In genomic region chr6:88926870-88927269, GRCm38 (mm10) we compare ENCODE assay signal across 8 mouse cellular contexts. TPM values are rescaled to one million over a fixed set of nuclear protein-coding genes. Genes with fewer than 3 reads are reported as not detected.
DNase-seq lines count a peak whose midpoint lies in the region; ATAC-seq lines count a peak whose summit lies in the region.

No protein-coding gene starts in this region.

- 50% methylated on average over 3 of the region's 3 CpGs for WGBS in kidney, embryonic 15.5 days
- WGBS in midbrain, embryonic 12.5 days: 48% methylated on average over 3 of the region's 3 CpGs

- DNase-seq in kidney, adult 11 months: peak; percentile 63
- DNase-seq in adrenal gland, adult 2 months: peak; percentile 83
- DNase-seq in layer of hippocampus, postnatal 10 days (ENCODE audit: low spot score in 2 of 2): no peak
- no peak for DNase-seq in testis, postnatal 10 days (ENCODE audit: low spot score)

- H3K4me1 ChIP-seq in kidney, embryonic 15.5 days: peaks cover 22% of the 10 kb centered on the region
- H3K4me1 ChIP-seq in midbrain, embryonic 12.5 days: peaks cover 71% of the 10 kb centered on the region

- no peak for ATAC-seq in kidney, embryonic 15.5 days (replicated peaks; ENCODE audit: low FRiP score)
- peak; percentile 76 to 90 for ATAC-seq in hematopoietic stem cell, adult 5-6 weeks (replicated peaks in 1 of 2; ENCODE audit: insufficient read depth in 1 of 2, low FRiP score in 2 of 2, low TSS enrichment in 1 of 2, low read depth in 1 of 2, poor library complexity in 2 of 2, severe bottlenecking in 2 of 2)
- no peak for ATAC-seq in midbrain, embryonic 12.5 days (ENCODE audit: low FRiP score, low read depth)
- no peak for ATAC-seq in erythroid progenitor cell, adult 5-6 weeks (replicated peaks; ENCODE audit: low FRiP score, poor library complexity, severe bottlenecking)

- H3K4me3 ChIP-seq in kidney, embryonic 15.5 days (replicated peaks): no peak overlapping the region
- no peak overlapping the region for H3K4me3 ChIP-seq in midbrain, embryonic 12.5 days

- no peak overlapping the region for H3K9ac ChIP-seq in kidney, embryonic 15.5 days
- no peak overlapping the region for H3K9ac ChIP-seq in midbrain, embryonic 12.5 days (replicated peaks)

- no peak overlapping the region for H3K27ac ChIP-seq in kidney, embryonic 15.5 days
- peak overlapping the region; percentile 91 for H3K27ac ChIP-seq in midbrain, embryonic 12.5 days (replicated peaks)

- H3K4me2 ChIP-seq in kidney, embryonic 15.5 days: no peak overlapping the region
- no peak overlapping the region for H3K4me2 ChIP-seq in midbrain, embryonic 12.5 days (replicated peaks)

- no peaks in the 10 kb centered on the region for H3K36me3 ChIP-seq in kidney, embryonic 15.5 days
- H3K36me3 ChIP-seq in midbrain, embryonic 12.5 days: no peaks in the 10 kb centered on the region

- H3K9me3 ChIP-seq in kidney, embryonic 15.5 days (replicated peaks): no peaks in the 10 kb centered on the region
- H3K9me3 ChIP-seq in midbrain, embryonic 12.5 days: no peaks in the 10 kb centered on the region

- H3K27me3 ChIP-seq in kidney, embryonic 15.5 days: no peaks in the 10 kb centered on the region
- peaks cover 5% of the 10 kb centered on the region; the same call in 1 of the 2 replicates for H3K27me3 ChIP-seq in midbrain, embryonic 12.5 days

RNA-seq across cellular contexts. Expression of gene Tpra1, which starts 24.8 kb away (rescaled TPM):
- polyA plus RNA-seq in kidney, embryonic 15.5 days (2015; fragmentation: Nextera tagmentation; extraction: Ambion mirVana): 68.3 and 75.1 TPM in 2 replicates
- total RNA-seq in adrenal gland, adult 2 months (2021): 100 to 1,000 TPM in 1 of 2 experiments, 10 to 100 TPM in 1; 87.0 to 108 TPM
- polyA plus RNA-seq in adrenal gland, adult 2 months (2012; rRNA removed): 578 and 603 TPM in 2 replicates
- total RNA-seq in hematopoietic stem cell, adult 5-6 weeks (2017): 27.5 and 50.7 TPM in 2 replicates
- 53.6 and 61.7 TPM in 2 replicates for polyA plus RNA-seq in midbrain, embryonic 12.5 days (2016; fragmentation: Nextera tagmentation; extraction: Ambion mirVana)
- 10 to 100 TPM; 38.8 to 47.5 TPM for total RNA-seq in layer of hippocampus, postnatal 10 days (2021)
- total RNA-seq in erythroid progenitor cell, adult 5-6 weeks (2015; ENCODE audit: low replicate concordance): 47.9 and 70.8 TPM in 2 replicates
- 71.2 and 104 TPM in 2 replicates for total RNA-seq in erythroid progenitor cell, adult 5-6 weeks (2017; ENCODE audit: low replicate concordance)

RNA-seq across cellular contexts. Expression of gene Mcm2, which starts 28.3 kb away (rescaled TPM):
- 145 and 158 TPM in 2 replicates for polyA plus RNA-seq in kidney, embryonic 15.5 days (2015; fragmentation: Nextera tagmentation; extraction: Ambion mirVana)
- total RNA-seq in adrenal gland, adult 2 months (2021): 10 to 100 TPM; 18.1 to 33.1 TPM
- polyA plus RNA-seq in adrenal gland, adult 2 months (2012; rRNA removed): 24.4 and 33.4 TPM in 2 replicates
- total RNA-seq in hematopoietic stem cell, adult 5-6 weeks (2017): 125 and 146 TPM in 2 replicates
- 157 and 158 TPM in 2 replicates for polyA plus RNA-seq in midbrain, embryonic 12.5 days (2016; fragmentation: Nextera tagmentation; extraction: Ambion mirVana)
- 1 to 10 TPM; 9.7 TPM for total RNA-seq in layer of hippocampus, postnatal 10 days (2021)
- total RNA-seq in erythroid progenitor cell, adult 5-6 weeks (2015; ENCODE audit: low replicate concordance): 111 and 119 TPM in 2 replicates
- total RNA-seq in erythroid progenitor cell, adult 5-6 weeks (2017; ENCODE audit: low replicate concordance): 159 and 169 TPM in 2 replicates

RNA-seq across cellular contexts. Expression of gene Podxl2, which starts 52.0 kb away (rescaled TPM):
- polyA plus RNA-seq in kidney, embryonic 15.5 days (2015; fragmentation: Nextera tagmentation; extraction: Ambion mirVana): 43.2 and 55.0 TPM in 2 replicates
- 10 to 100 TPM; 24.2 to 78.2 TPM for total RNA-seq in adrenal gland, adult 2 months (2021)
- 263 and 360 TPM in 2 replicates for polyA plus RNA-seq in adrenal gland, adult 2 months (2012; rRNA removed)
- total RNA-seq in hematopoietic stem cell, adult 5-6 weeks (2017): 2.5 TPM in 1 of 2 replicates, not detected in the other
- 305 and 314 TPM in 2 replicates for polyA plus RNA-seq in midbrain, embryonic 12.5 days (2016; fragmentation: Nextera tagmentation; extraction: Ambion mirVana)
- total RNA-seq in layer of hippocampus, postnatal 10 days (2021): 100 to 1,000 TPM; 308 to 330 TPM
- not detected in 2 replicates for total RNA-seq in erythroid progenitor cell, adult 5-6 weeks (2015; ENCODE audit: low replicate concordance)
- 12.3 TPM in 1 of 2 replicates, not detected in the other for total RNA-seq in erythroid progenitor cell, adult 5-6 weeks (2017; ENCODE audit: low replicate concordance)

Comparison
In these comparisons a context has a peak if more than half of its experiments do, and no peak if none do; other contexts are left out.
1. DNase-seq: peak in kidney, adult 11 months (single experiment) and adrenal gland, adult 2 months (single experiment); none in layer of hippocampus, postnatal 10 days (0 of 2) and testis, postnatal 10 days (single experiment).
2. ATAC-seq: peak in hematopoietic stem cell, adult 5-6 weeks (2 of 2); none in kidney, embryonic 15.5 days (single experiment), midbrain, embryonic 12.5 days (single experiment) and erythroid progenitor cell, adult 5-6 weeks (single experiment).